Mouse (Mus musculus): ENCODE measurements around the gene Hoxa5.
A peak's percentile ranks its signal among the peaks of the same experiment; 100 is the strongest.

Gene Hoxa5

DNA sequence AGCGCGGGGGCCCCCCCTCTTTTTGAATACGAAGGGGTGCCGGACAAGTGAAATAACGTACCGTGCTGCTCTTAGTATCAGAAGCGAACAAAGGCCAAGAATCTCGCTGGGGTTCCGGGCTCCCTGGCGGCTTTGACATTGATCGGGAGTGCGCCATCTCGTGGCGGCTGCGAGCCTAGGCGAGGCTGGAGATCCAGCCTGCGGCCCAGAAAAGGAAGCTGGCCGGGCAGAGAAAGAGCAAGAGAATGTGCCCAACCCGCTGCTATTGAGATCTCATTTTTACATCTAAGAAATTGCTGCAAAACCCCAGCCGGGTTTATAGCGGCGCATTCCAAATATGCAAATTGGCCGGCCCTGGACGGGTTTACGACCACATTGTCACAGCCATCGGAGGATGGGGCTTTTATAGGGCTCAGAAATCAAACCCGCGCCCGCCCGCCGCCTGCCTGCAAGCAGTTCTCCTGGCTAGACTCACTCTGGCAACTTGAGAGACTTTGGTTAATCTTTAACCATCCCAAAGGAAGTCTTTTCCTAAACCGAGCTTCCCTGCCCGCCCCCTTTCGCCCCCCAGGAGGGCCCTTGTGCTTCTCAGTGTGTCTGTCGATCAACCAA lies 36.1 kb upstream of the Hoxa5 start, which contains the start of gene Hoxa10:
Gene Hoxa10, minus strand, starts transcription at position 466 of the 612 bp plus-strand sequence.
- peak; percentile 90 for DNase-seq (ENCODE audit: low read depth, low spot score)

DNA sequence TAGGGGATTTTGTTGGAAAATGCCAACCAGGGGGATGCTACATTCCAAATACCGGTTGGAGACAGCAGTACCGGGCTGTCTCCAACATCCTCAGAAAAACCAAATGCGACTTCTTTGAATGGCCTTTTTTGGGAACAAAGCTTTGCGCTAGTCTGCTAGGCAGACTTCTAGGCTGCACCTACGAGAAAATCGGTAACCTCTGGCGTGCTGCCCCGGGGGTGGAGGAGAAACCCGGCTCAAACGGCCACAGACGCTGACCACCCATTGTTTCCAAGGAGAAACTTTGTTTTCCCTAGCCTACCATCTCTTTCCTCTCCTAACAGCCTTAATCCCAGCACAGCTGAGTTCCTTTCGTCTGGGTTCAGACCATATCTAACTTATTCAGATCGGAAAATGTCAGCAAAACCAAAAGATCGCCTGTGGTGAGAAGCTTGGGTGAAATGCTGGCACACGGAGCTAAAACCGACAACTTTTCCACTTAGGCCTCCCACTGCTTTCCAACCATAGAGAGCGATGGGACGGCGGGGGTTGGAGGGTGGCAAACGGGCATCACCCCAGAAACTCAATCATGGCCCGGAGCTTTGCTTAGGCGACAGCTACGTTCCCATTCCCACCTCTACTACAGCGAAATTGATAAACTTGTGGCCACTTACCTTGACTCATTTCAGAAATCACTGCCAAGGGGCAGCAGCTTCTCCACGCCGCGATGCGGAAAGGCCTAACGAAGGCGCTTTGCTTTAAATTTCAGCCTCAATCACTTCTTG lies 35.4 kb upstream of the Hoxa5 start:
- DNase-seq (ENCODE audit: low read depth, low spot score) = no peak

DNA sequence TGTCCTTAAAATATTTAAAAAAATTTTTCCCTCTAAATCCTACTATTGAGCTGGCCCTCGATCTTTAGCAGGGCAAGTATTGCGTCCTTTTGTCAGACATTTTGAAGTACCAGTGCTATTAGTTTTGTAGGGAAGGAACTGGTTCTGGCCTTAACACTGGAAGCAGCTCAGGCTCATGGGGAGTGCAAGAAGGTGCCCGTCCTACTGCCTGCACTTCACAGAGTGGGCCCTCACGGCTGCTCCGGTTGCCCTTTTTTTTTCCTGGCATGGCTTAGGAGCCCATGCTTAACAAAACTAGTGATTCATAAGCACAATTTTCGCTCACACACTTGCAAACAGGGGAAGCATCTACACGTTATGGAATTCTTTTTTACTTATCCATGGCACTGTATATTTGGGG lies 34.6 kb upstream of the Hoxa5 start:
- no peak for DNase-seq (ENCODE audit: low read depth, low spot score)

DNA sequence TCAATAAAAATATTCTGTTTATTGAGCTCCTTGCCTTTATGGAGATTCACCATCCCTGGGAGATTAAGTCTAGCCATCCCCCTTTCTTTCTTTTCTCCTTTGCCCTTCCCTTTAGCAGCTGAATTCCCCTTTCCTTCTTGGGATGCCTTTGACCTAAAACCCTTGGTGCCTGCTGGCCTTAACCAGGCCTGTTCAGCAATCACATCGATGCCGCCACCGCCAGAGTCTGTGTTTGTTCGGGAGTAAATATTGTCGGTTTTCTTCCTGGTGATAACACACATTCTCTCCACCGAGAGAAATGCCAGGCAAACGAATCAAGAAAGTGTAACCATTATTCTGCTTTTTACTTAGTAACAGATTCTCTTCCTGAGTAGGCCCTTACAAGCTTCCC lies 33.8 kb upstream of the Hoxa5 start:
- no peak for DNase-seq (ENCODE audit: low read depth, low spot score)

DNA sequence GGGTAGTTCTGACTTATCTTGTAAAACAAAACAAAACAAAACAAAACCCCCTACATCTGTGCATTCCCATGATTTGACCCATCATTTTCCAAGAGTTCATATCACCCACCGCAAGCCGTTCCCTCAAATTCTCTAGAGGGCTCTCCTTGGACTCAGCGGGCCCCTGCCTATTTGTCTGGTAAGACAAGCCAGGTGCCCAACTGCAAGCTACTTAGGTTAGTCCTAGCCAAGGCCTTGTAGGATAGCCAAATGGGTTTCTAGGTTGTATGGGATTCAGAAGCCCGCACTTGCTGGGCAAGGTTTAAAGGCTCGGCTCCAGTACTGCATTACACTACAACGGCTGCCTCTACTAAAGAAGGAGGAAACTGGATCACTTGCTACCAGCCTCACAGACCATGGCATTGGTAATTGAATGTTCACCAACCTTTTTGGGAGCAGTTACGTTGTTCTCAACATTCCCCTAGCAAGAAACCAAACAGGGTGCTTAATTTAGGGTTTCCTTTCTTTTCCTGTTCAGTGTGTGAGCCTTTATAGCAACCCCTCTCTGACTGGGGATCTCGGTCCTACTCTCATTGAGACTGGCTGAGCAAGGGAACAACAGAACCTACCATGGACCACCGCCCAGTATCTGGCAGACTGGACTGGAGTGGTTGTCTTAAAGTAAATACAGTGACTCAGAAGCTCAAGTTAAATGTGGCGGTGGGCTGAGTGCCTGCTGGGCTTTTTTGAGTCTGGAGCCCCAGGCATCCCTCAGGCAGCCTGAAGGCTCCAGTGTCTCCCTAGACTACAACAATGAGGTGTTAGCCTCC lies 33.2 kb upstream of the Hoxa5 start:
- DNase-seq (ENCODE audit: low read depth, low spot score) = no peak

DNA sequence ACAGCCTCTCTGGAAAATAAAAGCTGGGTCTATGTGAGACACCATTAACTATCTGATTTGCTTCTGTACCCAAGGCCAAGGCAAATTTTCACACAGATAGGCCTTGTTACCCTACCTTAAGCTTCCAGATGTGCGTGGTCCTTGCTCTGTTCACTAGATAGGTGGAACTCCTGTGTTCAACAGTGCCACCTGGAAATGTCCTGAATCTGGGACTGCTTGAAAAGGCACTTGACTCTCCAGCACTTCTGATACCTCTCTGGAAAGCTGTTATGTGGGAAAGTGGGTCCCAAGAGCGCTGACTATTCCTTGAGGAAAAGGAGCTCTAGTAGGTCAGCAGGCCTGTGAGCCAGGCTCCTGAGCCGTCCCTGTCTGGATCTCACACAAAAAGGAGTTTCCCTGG lies 32.4 kb upstream of the Hoxa5 start:
- DNase-seq (ENCODE audit: low read depth, low spot score) = no peak

DNA sequence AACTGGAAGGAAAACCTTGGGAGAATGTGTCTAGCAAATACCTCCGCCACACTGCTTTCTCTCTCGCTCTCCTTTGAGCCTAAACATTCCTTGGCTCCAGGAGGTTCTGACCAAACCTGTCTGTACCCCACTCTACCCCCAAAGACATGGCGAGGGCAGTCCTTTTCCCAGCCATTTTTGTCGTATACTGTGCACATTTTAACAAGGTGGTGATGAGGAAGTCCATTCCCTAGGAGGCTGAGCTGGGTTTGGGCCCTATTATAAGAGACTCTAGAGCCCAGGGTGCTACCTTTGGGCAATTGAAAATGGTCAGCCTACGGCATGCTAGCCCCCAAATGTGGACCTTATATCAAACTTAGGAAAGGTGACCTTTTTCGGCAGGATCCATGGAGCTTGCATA lies 31.5 kb upstream of the Hoxa5 start:
- no peak for DNase-seq (ENCODE audit: low read depth, low spot score)

DNA sequence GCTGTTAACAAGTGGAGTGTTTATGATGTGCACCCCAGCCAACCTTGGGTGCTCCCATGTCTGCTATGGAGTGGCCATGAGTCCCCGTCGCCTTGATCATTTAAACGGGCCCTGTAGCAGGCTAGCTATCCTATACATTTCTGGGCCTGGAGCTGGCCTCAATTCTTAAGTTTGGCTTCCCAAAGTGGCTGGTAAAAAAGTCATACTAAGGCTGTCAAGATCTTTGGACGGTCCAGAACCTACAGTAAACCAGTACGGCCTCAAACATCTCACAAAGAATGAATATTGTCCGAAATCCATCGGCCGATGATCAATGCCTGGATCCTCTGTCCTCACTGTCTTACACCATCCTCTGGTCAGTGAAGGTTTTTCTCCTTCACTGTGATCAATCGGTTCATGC lies 30.9 kb upstream of the Hoxa5 start:
- DNase-seq (ENCODE audit: low read depth, low spot score) = no peak

DNA sequence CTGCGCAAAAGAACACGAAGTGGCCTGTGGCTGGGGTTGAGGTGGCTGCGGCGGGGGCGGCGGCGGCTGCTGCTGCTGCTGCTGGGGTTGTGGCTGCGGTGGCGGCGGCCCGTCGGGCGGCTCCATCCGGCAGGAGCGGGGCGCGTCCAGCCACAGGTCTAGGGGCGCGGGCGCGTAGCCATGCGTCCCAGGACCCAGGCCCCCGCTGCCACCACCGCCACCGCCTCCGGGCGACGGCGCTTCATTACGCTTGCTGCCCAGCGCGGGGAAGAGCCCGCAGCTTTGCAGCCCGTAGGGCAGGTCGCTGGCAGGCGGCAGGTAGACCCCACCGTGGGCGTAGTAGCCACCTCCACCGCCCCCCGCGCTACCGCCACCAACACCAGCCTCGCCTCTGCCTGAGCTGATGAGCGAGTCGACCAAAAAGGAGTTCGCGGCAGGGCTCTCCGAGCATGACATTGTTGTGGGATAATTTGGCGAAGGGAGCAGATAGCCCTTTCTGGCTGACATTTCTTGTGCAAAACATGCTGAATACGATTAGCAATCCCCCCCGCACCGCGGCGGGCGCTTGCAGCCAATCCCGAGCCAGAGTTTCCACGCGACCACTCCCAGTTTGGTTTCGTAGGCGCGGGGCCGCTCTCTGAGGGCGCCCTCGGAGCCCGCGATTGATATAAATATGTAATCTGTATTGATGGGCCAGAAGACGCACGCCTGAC lies 30.2 kb upstream of the Hoxa5 start:
- DNase-seq (ENCODE audit: low read depth, low spot score) = no peak

DNA sequence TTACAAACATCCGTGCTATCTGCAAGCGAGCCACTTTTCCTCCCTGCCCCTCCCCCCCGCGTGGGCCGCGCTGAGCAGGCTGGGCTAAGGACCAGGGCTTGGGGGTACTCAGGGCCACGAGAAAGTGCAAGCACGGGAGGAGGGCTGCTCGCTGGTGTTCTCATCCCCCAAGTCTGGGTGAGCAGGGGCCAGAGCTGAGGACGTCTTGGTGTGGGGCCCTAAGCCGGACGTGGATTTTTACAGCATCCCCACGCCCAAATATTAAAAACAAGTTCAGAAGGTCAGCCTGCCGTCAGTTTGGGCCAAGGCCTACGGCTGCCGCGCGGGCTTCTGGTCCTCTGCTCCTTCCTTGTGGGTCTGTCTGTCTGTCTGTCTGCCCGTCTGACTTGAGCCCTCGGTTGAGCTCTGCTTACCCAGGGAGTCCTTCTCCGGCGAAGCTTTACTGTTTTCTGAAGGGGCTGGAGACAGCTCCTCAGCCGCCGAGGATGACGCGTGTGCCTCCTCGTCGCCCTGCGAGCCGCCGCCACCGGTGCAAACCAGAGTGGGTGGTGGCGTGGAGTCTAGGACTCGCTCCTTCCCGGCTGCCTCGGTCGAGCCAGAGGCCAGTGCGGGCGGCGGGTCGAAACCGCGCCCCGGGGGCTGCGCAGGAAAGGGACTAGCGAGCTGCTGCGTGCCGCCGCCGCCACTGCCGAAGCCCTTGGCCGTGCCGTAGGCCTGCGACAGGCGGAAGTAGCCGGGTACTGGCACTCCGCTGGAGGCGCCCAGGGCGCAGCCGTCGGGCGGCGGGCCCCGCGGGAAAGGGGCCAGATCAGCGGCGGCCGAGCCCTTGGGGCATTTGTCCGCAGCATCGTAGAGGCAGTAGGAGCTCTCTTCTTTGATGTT lies 29.4 kb upstream of the Hoxa5 start:
- peak; percentile 51 for DNase-seq (ENCODE audit: low read depth, low spot score)

DNA sequence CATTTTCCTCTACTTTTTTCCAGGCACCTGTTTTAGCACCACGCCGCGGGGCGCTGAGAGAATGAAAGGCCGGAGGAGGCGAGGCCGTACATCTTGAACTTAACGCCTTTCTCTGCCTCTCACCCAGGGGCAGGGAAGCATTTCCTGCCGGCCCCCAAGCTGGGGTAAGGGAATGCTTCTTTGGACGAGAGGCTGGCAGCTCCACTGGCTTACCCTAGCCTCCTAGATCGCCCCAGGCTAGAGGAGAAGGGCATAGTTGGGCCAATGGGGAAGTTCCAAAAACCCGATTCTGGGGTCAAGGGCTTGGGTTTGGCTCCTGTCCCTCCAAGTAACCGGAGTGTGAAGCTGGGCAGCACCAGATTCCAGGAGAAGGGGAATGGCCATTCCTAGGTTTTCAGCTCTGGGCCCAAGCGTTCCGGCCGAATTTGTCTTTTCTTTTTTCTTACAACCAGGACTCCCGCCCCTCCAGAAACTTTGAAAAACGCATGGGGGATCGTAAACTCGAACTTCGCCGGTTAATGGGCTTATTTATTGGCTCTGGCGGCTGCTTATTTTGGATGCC lies 28.7 kb upstream of the Hoxa5 start:
- DNase-seq (ENCODE audit: low read depth, low spot score) = no peak

DNA sequence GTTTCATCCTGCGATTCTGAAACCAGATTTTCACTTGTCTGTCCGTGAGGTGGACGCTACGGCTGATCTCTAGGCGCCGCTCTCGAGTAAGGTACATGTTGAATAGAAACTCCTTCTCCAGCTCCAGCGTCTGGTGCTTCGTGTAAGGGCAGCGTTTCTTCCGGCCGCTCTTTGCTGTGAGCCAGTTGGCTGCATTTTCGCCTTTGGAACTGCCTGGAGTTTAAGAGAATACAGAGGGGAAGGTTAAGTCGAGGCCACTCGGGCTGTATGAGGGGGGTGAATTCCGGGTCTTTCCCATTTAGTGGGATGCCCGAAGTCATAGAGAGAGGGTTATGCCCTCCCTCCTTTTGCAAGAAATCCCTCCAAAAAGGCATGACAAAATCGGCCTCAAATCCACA lies 28.2 kb upstream of the Hoxa5 start:
- peak; percentile 43 for DNase-seq (ENCODE audit: low read depth, low spot score)

DNA sequence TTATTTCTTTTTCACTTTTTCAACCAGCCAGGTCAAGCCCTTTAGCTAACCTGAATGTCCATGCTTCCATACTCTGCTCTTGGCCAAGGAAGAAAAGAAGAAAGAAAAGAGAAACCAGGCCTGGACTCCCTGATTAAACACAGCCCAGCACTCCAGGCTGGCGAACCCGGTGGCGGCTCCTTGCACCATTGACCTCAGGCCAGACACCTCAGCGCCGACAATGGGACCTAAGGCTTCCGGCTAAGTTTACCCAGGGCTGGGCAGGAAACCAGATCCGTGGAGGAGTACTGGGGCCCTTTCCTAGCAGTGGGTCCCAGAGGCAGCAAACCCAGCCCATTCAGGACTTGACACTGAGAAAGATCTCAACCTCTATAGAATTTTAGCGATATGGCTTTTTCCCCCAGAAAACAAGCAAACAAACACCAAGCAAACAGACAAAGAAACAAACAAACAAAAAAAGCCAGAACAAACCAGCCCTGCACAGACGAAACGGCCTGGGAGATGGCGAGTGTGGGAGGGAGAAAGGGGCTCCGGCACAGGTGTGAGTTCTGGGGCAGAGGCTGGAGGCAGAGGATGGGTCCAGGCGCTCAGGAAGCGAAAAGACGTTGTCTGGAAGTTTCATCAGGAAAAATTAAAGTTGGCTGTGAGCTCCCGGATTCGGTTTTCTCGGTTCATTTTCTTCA lies 27.6 kb upstream of the Hoxa5 start:
- DNase-seq (ENCODE audit: low read depth, low spot score) = no peak

DNA sequence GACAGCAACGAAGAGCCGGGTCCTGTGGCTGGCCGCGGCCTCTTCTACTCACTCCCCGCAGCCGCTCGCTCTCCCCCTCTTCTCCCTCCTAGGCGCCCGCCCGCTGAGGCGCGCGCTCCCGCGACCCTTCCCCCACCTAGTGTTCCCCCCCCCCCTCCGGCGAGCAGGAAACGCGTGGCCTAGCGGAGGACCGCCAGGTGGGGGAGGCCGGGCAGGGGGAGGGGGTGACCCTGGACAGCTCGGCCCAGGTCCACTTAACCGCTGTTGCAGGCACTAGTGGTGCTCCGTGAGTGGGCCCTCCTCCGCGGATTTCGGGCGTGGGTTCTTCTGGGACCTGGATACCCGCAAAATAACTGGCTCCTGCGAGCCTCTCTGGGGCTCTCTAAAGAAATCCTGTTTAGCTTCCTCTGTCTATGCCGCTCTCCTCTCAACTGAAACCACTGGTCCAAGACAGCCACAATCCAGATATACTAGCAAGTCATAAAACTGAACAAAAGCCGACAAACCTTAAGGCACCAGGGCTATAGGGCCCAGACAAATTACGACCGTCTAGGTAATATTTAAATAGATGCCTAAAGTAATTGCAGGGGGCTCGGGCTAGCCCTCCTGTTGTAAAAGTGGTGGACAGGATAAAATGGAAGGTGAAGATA lies 26.3 kb upstream of the Hoxa5 start, which contains the start of gene Hoxa9:
Gene Hoxa9, minus strand, starts transcription at position 574 of the 650 bp plus-strand sequence.
- DNase-seq (ENCODE audit: low read depth, low spot score) = no peak

DNA sequence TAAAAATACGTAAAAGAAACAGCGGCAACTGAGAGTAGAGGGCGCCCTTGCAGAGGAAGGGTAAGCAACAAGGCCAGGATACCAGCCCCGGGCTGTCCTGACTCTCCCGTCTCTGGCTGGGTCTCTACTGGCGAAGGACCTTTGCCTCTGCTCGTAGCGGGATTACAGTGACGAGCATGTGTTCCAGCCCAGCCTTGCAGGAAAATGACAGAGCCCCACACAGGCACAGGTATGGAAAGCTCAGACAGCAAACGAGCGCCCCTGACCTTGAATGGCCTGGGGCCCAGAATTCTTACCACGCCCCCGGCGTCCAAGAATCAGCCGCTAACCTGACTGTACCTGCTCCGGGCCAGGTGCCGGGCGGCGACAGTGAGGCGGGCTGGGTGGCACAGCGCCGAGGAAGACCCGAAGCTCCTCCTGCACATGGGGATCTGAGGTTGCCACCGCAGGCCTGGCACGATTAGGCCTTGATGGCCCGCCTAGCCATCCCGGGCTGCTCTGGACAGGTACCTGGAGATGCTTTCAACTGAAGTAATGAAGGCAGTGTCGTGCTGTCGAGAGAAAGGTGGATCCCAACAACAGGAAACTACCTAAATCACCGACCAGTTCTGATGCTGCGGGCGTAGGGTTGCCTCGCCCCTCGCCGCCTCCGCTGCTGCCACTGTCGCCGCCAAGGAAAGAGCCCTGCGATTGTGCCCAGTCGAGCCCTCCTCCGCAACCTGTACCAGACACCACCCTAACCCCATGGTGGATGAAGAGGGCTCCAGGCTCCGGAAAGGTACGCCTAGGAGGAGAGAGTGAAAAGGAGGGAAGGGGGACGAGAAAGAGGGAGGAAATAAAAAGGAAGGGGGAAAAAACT lies 25.4 kb upstream of the Hoxa5 start:
- DNase-seq (ENCODE audit: low read depth, low spot score) = peak; percentile 42

DNA sequence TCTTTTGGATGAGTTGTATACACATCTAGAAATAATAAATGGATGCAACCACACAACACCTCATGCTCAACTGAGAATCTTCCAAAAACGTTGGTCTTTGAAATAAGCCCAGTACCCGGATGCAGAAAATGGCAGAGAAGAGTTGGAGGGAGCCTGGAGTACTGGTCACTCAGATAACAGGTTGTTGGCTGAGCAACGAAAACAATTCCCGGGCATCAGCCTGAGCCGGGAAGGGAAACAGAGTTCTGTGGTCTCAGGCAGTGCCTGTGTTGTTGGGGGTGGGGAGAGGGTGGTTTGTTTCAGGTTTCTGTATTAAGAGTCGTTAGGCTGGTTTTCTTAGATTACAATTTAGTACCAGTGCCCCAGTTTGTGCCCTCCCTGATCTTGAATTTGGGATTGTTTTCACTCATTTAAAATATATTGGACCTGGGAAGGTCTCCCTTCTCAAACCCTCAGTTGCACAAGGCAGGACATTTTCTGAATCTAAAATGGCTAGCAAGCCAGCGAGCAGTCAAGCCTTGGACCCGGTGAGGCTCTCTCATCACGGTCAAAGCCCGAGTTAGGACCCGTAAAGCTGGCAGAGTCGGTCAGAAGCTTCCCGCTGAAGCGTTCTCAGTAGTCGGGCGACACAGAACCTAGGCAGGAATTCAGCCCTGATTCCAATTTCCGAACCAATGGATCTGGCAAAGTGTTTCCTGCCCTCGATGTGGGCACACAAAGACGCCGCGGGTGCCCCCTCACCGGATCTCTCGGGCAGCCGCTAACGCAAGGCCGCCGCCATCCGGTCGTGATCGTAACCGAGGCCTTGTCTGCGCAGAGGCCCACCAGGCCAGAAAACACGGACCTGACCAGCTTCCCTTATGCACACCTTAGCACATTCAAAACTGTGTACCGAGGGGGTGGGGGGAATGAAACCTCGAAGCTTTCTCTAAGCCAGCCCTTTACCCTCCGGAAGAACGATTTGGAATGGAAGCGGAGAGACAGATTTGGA lies 24.4 kb upstream of the Hoxa5 start:
- peak; percentile 41 for DNase-seq (ENCODE audit: low read depth, low spot score)
